Mouse (Mus musculus): ENCODE results near the gene Smpd1. TPM values are rescaled to one million over a fixed set of nuclear protein-coding genes. Genes with fewer than 3 reads are reported as not detected.

Smpd1 gene
- polyA plus RNA-seq, 1 experiment from 2014 or later = 33.0 TPM

DNA sequence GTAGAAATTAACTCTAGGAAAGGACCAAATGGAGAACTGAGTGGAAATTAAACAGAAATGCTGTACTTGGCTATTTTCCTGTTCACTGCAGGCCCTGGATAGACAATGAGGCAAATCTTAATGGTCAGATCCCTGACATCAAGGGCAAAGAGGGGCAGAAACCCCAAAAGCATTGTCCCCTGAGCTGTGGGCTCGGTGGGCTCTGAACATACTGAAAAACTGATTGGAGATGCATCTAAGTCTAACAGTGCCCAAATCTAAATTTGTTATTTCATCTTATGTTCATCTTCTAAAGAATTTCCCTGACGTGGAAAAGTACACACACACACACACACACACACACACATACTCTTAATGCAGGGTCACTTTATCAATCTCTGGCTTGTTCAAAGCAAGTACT is 27.8 kb downstream of the Smpd1 start:
- ATAC-seq = no peak
- Histone ChIP-seq H3K27me3 (replicated peaks; ENCODE audit: control insufficient read depth, insufficient read depth, low read length) (no peaks in the 10 kb centered on the region), H3K4me2 (ENCODE audit: low read depth, low read length) (peak overlapping the region; percentile 88), H3K27ac (ENCODE audit: low read length) (no peak overlapping the region), H3K4me3 (ENCODE audit: low read length) (peak overlapping the region; percentile 74; the same call in 1 of the 2 replicates), H3K9me3 (ENCODE audit: control insufficient read depth, low read length) (no peaks in the 10 kb centered on the region), H3K4me1 (ENCODE audit: control insufficient read depth, insufficient read depth, low read length) (peaks cover 5% of the 10 kb centered on the region), H3K36me3 (ENCODE audit: control insufficient read depth, insufficient read depth, low read length) (no peaks in the 10 kb centered on the region), H3K9ac (ENCODE audit: low read depth, low read length) (no peak overlapping the region; the same call in 1 of the 2 replicates)
- WGBS = 72% methylated on average over 2 of the region's 2 CpGs

DNA sequence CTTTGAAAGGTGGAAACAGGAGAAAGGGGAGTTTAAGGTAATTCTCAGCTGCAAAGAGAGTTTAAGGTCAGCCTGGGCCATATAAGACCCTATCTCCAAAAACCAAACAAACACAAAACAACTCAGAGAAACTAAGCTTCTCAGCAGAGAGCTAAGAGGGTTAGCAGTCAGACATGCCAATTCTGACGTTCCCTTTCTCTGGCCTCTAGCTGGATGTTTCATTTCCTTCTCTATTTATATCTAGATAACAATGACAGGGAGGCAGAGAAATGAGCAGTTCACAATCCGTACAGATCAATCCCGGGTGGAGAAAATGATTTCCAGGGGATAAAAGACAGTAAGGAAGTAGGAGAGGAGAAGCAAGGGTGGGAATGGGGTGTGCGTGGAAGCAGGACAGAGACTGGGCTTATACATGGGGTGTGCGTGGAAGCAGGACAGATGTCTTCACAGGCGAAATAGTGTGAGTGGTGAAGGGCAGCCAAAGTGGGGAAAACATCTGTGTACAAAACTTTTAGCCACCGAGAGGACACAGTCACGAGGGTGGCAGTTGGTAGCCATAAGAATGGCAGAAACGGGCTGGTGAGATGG is 34.3 kb downstream of the Smpd1 start:
- H3K27ac ChIP-seq (ENCODE audit: low read length) = no peak overlapping the region
- H3K9ac ChIP-seq (ENCODE audit: low read depth, low read length) = no peak overlapping the region
- no peak overlapping the region for H3K4me2 ChIP-seq (ENCODE audit: low read depth, low read length)
- 63% methylated on average over 9 of the region's 9 CpGs for WGBS
- ATAC-seq = no peak
- no peak overlapping the region for H3K4me3 ChIP-seq (ENCODE audit: low read length)
- no peaks in the 10 kb centered on the region for H3K9me3 ChIP-seq (ENCODE audit: control insufficient read depth, low read length)
- no peaks in the 10 kb centered on the region for H3K4me1 ChIP-seq (ENCODE audit: control insufficient read depth, insufficient read depth, low read length)
- H3K27me3 ChIP-seq (replicated peaks; ENCODE audit: control insufficient read depth, insufficient read depth, low read length) = no peaks in the 10 kb centered on the region
- H3K36me3 ChIP-seq (ENCODE audit: control insufficient read depth, insufficient read depth, low read length) = no peaks in the 10 kb centered on the region

DNA sequence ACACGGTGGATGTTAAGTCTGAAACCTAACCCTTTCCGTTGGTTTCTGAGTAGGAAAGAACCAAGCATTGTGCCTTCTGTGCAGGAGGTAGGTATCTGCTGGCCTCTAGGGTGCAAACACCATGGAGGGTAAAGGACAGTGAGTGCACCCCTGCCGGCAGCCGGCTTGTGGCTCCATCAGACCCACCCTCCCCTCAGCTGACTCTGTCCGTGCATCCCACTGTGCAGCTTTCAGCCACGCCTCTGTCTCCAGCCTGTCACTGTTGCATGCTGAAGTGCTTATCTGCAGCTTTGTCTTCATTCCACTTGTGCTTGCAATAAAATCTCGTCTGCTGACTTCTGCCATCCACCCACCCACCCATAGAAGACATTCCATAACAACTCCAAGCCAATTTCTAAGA is 35.9 kb downstream of the Smpd1 start:
- Histone ChIP-seq H3K9ac (ENCODE audit: low read depth, low read length) (no peak overlapping the region), H3K4me2 (ENCODE audit: low read depth, low read length) (no peak overlapping the region), H3K4me3 (ENCODE audit: low read length) (no peak overlapping the region), H3K4me1 (ENCODE audit: control insufficient read depth, insufficient read depth, low read length) (no peaks in the 10 kb centered on the region), H3K27ac (ENCODE audit: low read length) (no peak overlapping the region), H3K9me3 (ENCODE audit: control insufficient read depth, low read length) (no peaks in the 10 kb centered on the region), H3K27me3 (replicated peaks; ENCODE audit: control insufficient read depth, insufficient read depth, low read length) (no peaks in the 10 kb centered on the region), H3K36me3 (ENCODE audit: control insufficient read depth, insufficient read depth, low read length) (no peaks in the 10 kb centered on the region)
- ATAC-seq = peak; percentile 46; the same call in 1 of the 2 replicates
- 35% methylated on average over 7 of the region's 7 CpGs for WGBS

DNA sequence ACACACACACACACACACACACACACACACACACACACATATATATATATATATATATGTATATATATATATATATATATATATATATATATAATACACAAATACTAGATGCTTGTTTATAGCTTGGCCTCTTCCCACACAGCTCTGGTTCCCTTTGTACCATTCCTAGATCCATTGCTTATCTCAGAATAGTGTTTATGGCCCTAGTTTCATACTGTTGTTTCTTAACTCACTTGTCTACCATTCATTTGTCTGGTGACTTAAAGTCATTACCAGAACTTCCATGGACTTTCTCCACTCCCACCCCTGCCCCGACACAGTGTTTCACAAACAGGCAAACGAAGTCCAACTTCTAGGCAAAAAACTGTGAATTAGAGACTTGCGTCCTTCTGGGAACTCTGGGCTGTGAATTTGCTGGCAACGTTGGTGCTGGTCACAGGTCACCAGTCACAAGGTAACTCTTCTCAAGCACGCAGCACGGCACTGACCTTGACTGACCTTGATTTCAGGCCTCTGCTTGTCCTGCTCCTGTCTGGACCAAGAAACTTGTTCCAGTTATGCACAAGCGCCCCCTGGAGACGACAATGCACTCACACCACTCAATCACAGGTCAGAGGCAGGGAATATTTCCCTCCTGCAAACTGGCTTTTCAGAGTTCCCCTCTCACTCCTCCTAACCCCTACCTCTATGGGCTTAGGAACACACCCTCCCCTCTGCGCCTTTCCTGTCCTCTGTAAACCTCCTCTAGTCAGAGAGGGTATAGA is 48.9 kb downstream of the Smpd1 start:
- WGBS = 35% methylated on average over 9 of the region's 9 CpGs
- peaks cover 5% of the 10 kb centered on the region; the same call in 1 of the 2 replicates for H3K9me3 ChIP-seq (ENCODE audit: control insufficient read depth, low read length)
- no peaks in the 10 kb centered on the region for H3K36me3 ChIP-seq (ENCODE audit: control insufficient read depth, insufficient read depth, low read length)
- H3K27me3 ChIP-seq (replicated peaks; ENCODE audit: control insufficient read depth, insufficient read depth, low read length) = no peaks in the 10 kb centered on the region
- no peak overlapping the region for H3K27ac ChIP-seq (ENCODE audit: low read length)
- no peaks in the 10 kb centered on the region for H3K4me1 ChIP-seq (ENCODE audit: control insufficient read depth, insufficient read depth, low read length)
- H3K4me2 ChIP-seq (ENCODE audit: low read depth, low read length) = no peak overlapping the region
- no peak overlapping the region for H3K9ac ChIP-seq (ENCODE audit: low read depth, low read length)
- peak; percentile 76 for ATAC-seq
- H3K4me3 ChIP-seq (ENCODE audit: low read length) = no peak overlapping the region

Other genes starting within 250 kb of the Smpd1 start
- gene Olfr689, start 243.2 kb upstream of the Smpd1 start, polyA plus RNA-seq (2015; fragmentation: Nextera tagmentation; extraction: Ambion mirVana) = not detected in 2 replicates
- gene Olfr690, start 220.3 kb upstream of the Smpd1 start, polyA plus RNA-seq (2015; fragmentation: Nextera tagmentation; extraction: Ambion mirVana) = not detected in 2 replicates
- gene Olfr691, start 212.1 kb upstream of the Smpd1 start, polyA plus RNA-seq (2015; fragmentation: Nextera tagmentation; extraction: Ambion mirVana) = not detected in 2 replicates
- not detected in 2 replicates for gene Olfr692, start 186.1 kb upstream of the Smpd1 start, polyA plus RNA-seq (2015; fragmentation: Nextera tagmentation; extraction: Ambion mirVana)
- not detected in 2 replicates for gene Gm5901, start 179.3 kb upstream of the Smpd1 start, polyA plus RNA-seq (2015; fragmentation: Nextera tagmentation; extraction: Ambion mirVana)
- 44.2 and 44.9 TPM in 2 replicates for gene Fam160a2, start 154.3 kb upstream of the Smpd1 start, polyA plus RNA-seq (2015; fragmentation: Nextera tagmentation; extraction: Ambion mirVana)
- gene Cnga4, start 149.8 kb upstream of the Smpd1 start, polyA plus RNA-seq (2015; fragmentation: Nextera tagmentation; extraction: Ambion mirVana) = 0.06 TPM in 1 of 2 replicates, not detected in the other
- gene Cckbr, start 128.6 kb upstream of the Smpd1 start, polyA plus RNA-seq (2015; fragmentation: Nextera tagmentation; extraction: Ambion mirVana) = 0.10 and 0.13 TPM in 2 replicates
- 80.5 and 86.6 TPM in 2 replicates for gene Cavin3, start 72.1 kb upstream of the Smpd1 start, polyA plus RNA-seq (2015; fragmentation: Nextera tagmentation; extraction: Ambion mirVana)
- 29.2 and 35.2 TPM in 2 replicates for gene Apbb1, start 27.3 kb downstream of the Smpd1 start, polyA plus RNA-seq (2015; fragmentation: Nextera tagmentation; extraction: Ambion mirVana)
- gene Hpx, start 45.8 kb downstream of the Smpd1 start, polyA plus RNA-seq (2015; fragmentation: Nextera tagmentation; extraction: Ambion mirVana) = 3.0 and 7.5 TPM in 2 replicates
- gene Trim3, start 79.2 kb downstream of the Smpd1 start, polyA plus RNA-seq (2015; fragmentation: Nextera tagmentation; extraction: Ambion mirVana) = 18.0 and 19.1 TPM in 2 replicates
- gene Timm10b, start 85.7 kb downstream of the Smpd1 start, polyA plus RNA-seq (2015; fragmentation: Nextera tagmentation; extraction: Ambion mirVana) = 188 and 200 TPM in 2 replicates
- gene Arfip2, start 86.1 kb downstream of the Smpd1 start, polyA plus RNA-seq (2015; fragmentation: Nextera tagmentation; extraction: Ambion mirVana) = 69.9 and 74.7 TPM in 2 replicates
- gene Gm45799, start 86.2 kb downstream of the Smpd1 start, polyA plus RNA-seq (2015; fragmentation: Nextera tagmentation; extraction: Ambion mirVana) = 27.7 and 34.6 TPM in 2 replicates
- gene Dnhd1, start 96.5 kb downstream of the Smpd1 start, polyA plus RNA-seq (2015; fragmentation: Nextera tagmentation; extraction: Ambion mirVana) = 0.59 and 1.1 TPM in 2 replicates
- 317 and 323 TPM in 2 replicates for gene Ilk, start 182.2 kb downstream of the Smpd1 start, polyA plus RNA-seq (2015; fragmentation: Nextera tagmentation; extraction: Ambion mirVana)
- gene Rrp8, start 183.0 kb downstream of the Smpd1 start, polyA plus RNA-seq (2015; fragmentation: Nextera tagmentation; extraction: Ambion mirVana) = 26.2 and 32.6 TPM in 2 replicates
- 114 and 119 TPM in 2 replicates for gene Taf10, start 190.0 kb downstream of the Smpd1 start, polyA plus RNA-seq (2015; fragmentation: Nextera tagmentation; extraction: Ambion mirVana)
- gene Tpp1, start 197.9 kb downstream of the Smpd1 start, polyA plus RNA-seq (2015; fragmentation: Nextera tagmentation; extraction: Ambion mirVana) = 152 and 191 TPM in 2 replicates
- gene Dchs1, start 233.3 kb downstream of the Smpd1 start, polyA plus RNA-seq (2015; fragmentation: Nextera tagmentation; extraction: Ambion mirVana) = 4.9 and 5.2 TPM in 2 replicates